Mouse (Mus musculus) heart, embryonic 14.5 days (tissue): ENCODE data around the gene Dhx58. TPM values are rescaled to one million over a fixed set of nuclear protein-coding genes. Genes with fewer than 3 reads are reported as not detected.

Source experiments
- ATAC-seq: fragments of 200-750 bp; cut with Nextera tagmentation; 2 replicates; pipeline ENCODE4 v1.8.0; 2017; ENCODE audit warnings: low read depth, moderate TSS enrichment; ENCODE audit not compliant: insufficient number of reproducible peaks, insufficient read depth, low FRiP score
- H3K27ac ChIP-seq, 2 experiments: fragments of 200-500 bp in 1 of 2; fragments of 300-500 bp in 1 of 2; sonication (generic) in 1 of 2; replicated peaks in 1 of 2; 2 replicates each; pipeline ENCODE4 v1.5.1; 2012 to 2014; ENCODE audit warnings: low read depth in 2 of 2, low read length in 2 of 2, control low read depth in 1 of 2, mild to moderate bottlenecking in 1 of 2, mixed read lengths in 1 of 2; ENCODE audit not compliant: control insufficient read depth in 1 of 2, insufficient read depth in 1 of 2
- H3K27me3 ChIP-seq: fragments of 300-500 bp; sonication (generic); 2 replicates; pipeline ENCODE4 v1.6.1; 2014; ENCODE audit warnings: mild to moderate bottlenecking, low read length, control low read depth; ENCODE audit not compliant: control insufficient read depth, insufficient read depth
- H3K36me3 ChIP-seq: fragments of 300-500 bp; sonication (generic); 2 replicates; pipeline ENCODE4 v1.6.1; 2014; ENCODE audit warnings: mild to moderate bottlenecking, control low read depth, low read length, mixed read lengths; ENCODE audit not compliant: control insufficient read depth, insufficient read depth
- H3K4me1 ChIP-seq, 2 experiments: fragments of 200-500 bp in 1 of 2; fragments of 300-500 bp in 1 of 2; sonication (generic) in 1 of 2; 2 replicates each; pipeline ENCODE4 v1.6.1; 2012 to 2014; ENCODE audit warnings: low read length in 2 of 2, control low read depth in 1 of 2, mixed read lengths in 1 of 2; ENCODE audit not compliant: control insufficient read depth in 2 of 2, insufficient read depth in 2 of 2
- H3K4me2 ChIP-seq: fragments of 300-500 bp; sonication (generic); 2 replicates; pipeline ENCODE4 v1.6.1; 2014; ENCODE audit warnings: mild to moderate bottlenecking, low read length
- H3K4me3 ChIP-seq, 2 experiments: fragments of 200-500 bp in 1 of 2; fragments of 300-500 bp in 1 of 2; sonication (generic) in 1 of 2; 2 replicates each; pipeline ENCODE4 v1.5.1; 2012 to 2014; ENCODE audit warnings: low read length in 2 of 2, mild to moderate bottlenecking in 2 of 2, control low read depth in 1 of 2, low read depth in 1 of 2, moderate library complexity in 1 of 2; ENCODE audit not compliant: control insufficient read depth in 1 of 2, insufficient read depth in 1 of 2
- H3K9ac ChIP-seq: fragments of 300-500 bp; sonication (generic); 2 replicates; pipeline ENCODE4 v1.6.1; 2014; ENCODE audit warnings: mild to moderate bottlenecking, low read length
- H3K9me3 ChIP-seq: fragments of 300-500 bp; sonication (generic); 2 replicates; pipeline ENCODE4 v1.6.1; 2016; ENCODE audit warnings: low read length, control low read depth; ENCODE audit not compliant: control insufficient read depth
- WGBS: fragments of 180-500 bp; shearing (Covaris S2); extraction: QIAGEN DNeasy Blood & Tissue Kit; methylation state at CpG from one replicate; pipeline ENCODE4 v1.1.7; 2014; 5-methylcytosine and 5-hydroxymethylcytosine counted together
- polyA plus RNA-seq: library from polyadenylated mRNA; unstranded; fragments of >200 nt; fragmentation: Nextera tagmentation; extraction: Ambion mirVana; gene quantifications from 2 replicates; pipeline ENCODE4 v1.2.1, GENCODE M21; 2014

Gene Dhx58
- polyA plus RNA-seq, 1 experiment from 2014 or later = 1.0 TPM

- Histone ChIP-seq H3K4me3 (no peak overlapping the region), H3K4me1 (peaks cover 1 to 4% of the 10 kb centered on the region in 2 experiments), H3K27ac (no peak overlapping the region), H3K36me3 (peaks cover 26% of the 10 kb centered on the region; the same call in 1 of the 2 replicates), H3K9ac (no peak overlapping the region), H3K27me3 (no peaks in the 10 kb centered on the region), H3K4me2 (no peak overlapping the region), H3K9me3 (no peaks in the 10 kb centered on the region)
- WGBS = 77% methylated on average over 6 of the region's 6 CpGs
- no peak for ATAC-seq
Measured at GRCm38 (mm10) chr11:100730477-100731205, 26.6 kb upstream of the Dhx58 start.

GRCm38 (mm10) chr11:100729976-100730375, 25.9 kb upstream of the Dhx58 start:
- Histone ChIP-seq H3K4me3 (no peak overlapping the region), H3K4me1 (peaks cover 3 to 10% of the 10 kb centered on the region in 2 experiments), H3K4me2 (no peak overlapping the region), H3K9ac (no peak overlapping the region), H3K27me3 (no peaks in the 10 kb centered on the region), H3K27ac (no peak overlapping the region), H3K36me3 (peaks cover 26% of the 10 kb centered on the region; the same call in 1 of the 2 replicates), H3K9me3 (no peaks in the 10 kb centered on the region)
- no peak for ATAC-seq
- WGBS = 78% methylated on average over 4 of the region's 4 CpGs

- 91% methylated on average over 6 of the region's 6 CpGs for WGBS
- H3K4me3 ChIP-seq = no peak overlapping the region
- no peak overlapping the region for H3K27ac ChIP-seq
- peaks cover 7 to 15% of the 10 kb centered on the region in 2 experiments for H3K4me1 ChIP-seq
- H3K9me3 ChIP-seq = no peaks in the 10 kb centered on the region
- no peak for ATAC-seq
- no peak overlapping the region for H3K9ac ChIP-seq
- H3K27me3 ChIP-seq = no peaks in the 10 kb centered on the region
- peaks cover 26% of the 10 kb centered on the region; the same call in 1 of the 2 replicates for H3K36me3 ChIP-seq
- H3K4me2 ChIP-seq = no peak overlapping the region
Measured at GRCm38 (mm10) chr11:100728601-100729000, 24.5 kb upstream of the Dhx58 start.

GRCm38 (mm10) chr11:100727201-100727600, 23.1 kb upstream of the Dhx58 start:
- H3K4me1 ChIP-seq = peaks cover 12 to 23% of the 10 kb centered on the region in 2 experiments
- no peak overlapping the region for H3K9ac ChIP-seq
- no peak overlapping the region for H3K4me3 ChIP-seq
- 89% methylated on average over 3 of the region's 3 CpGs for WGBS
- H3K27ac ChIP-seq = no peak overlapping the region
- no peak overlapping the region for H3K4me2 ChIP-seq
- no peaks in the 10 kb centered on the region for H3K27me3 ChIP-seq
- no peak for ATAC-seq
- no peaks in the 10 kb centered on the region for H3K9me3 ChIP-seq
- H3K36me3 ChIP-seq = peaks cover 17% of the 10 kb centered on the region; the same call in 1 of the 2 replicates

GRCm38 (mm10) chr11:100724919-100725512, 20.9 kb upstream of the Dhx58 start:
- Histone ChIP-seq H3K9me3 (no peaks in the 10 kb centered on the region), H3K9ac (peak overlapping the region; percentile 6; the same call in 1 of the 2 replicates), H3K4me1 (peaks cover 32 to 45% of the 10 kb centered on the region in 2 experiments), H3K36me3 (peaks cover 16% of the 10 kb centered on the region; the same call in 1 of the 2 replicates), H3K27me3 (no peaks in the 10 kb centered on the region), H3K27ac (peak overlapping the region; percentile 70 to 73), H3K4me3 (no peak overlapping the region), H3K4me2 (no peak overlapping the region)
- 28% methylated on average over 5 of the region's 5 CpGs for WGBS
- ATAC-seq = no peak; the same call in 1 of the 2 replicates

GRCm38 (mm10) chr11:100722493-100723028, 18.5 kb upstream of the Dhx58 start:
- H3K36me3 ChIP-seq = peaks cover 23% of the 10 kb centered on the region
- no peak overlapping the region for H3K4me3 ChIP-seq
- H3K27ac ChIP-seq = peak overlapping the region; percentile 79 to 84
- H3K4me1 ChIP-seq = peaks cover 36 to 48% of the 10 kb centered on the region in 2 experiments
- H3K27me3 ChIP-seq = no peaks in the 10 kb centered on the region
- H3K4me2 ChIP-seq = peak overlapping the region; percentile 24; the same call in 1 of the 2 replicates
- 47% methylated on average over 2 of the region's 2 CpGs for WGBS
- ATAC-seq = no peak
- no peaks in the 10 kb centered on the region for H3K9me3 ChIP-seq
- H3K9ac ChIP-seq = peak overlapping the region; percentile 18

- Histone ChIP-seq H3K9ac (peak overlapping the region; percentile 45; the same call in 1 of the 2 replicates), H3K27me3 (no peaks in the 10 kb centered on the region), H3K36me3 (peaks cover 29% of the 10 kb centered on the region), H3K9me3 (no peaks in the 10 kb centered on the region), H3K4me2 (peak overlapping the region; percentile 24), H3K4me3 (no peak overlapping the region), H3K4me1 (peaks cover 36 to 47% of the 10 kb centered on the region in 2 experiments), H3K27ac (peak overlapping the region; percentile 79 to 84)
- 38% methylated on average over 8 of the region's 8 CpGs for WGBS
- no peak for ATAC-seq
Measured at GRCm38 (mm10) chr11:100721776-100722492, 17.9 kb upstream of the Dhx58 start.
